ENCODE assay signal across 8 mouse cellular contexts in genomic region chr17:47386649-47387048, GRCm38 (mm10). TPM values are rescaled to one million over a fixed set of nuclear protein-coding genes. Genes with fewer than 3 reads are reported as not detected.
DNase-seq lines count a peak whose midpoint lies in the region; TF ChIP-seq lines count a peak whose summit lies in the region.

No protein-coding gene starts in this region.

- intact Hi-C loops in gastrocnemius, adult 2 months (cut with DNase I), result loop anchor here (5.0 kb wide), 1 partner anchor 96 kb away; no protein-coding TSS in a partner anchor

- peak; percentile 76 for TF ChIP-seq CTCF in gastrocnemius, adult 2 months (IDR thresholded peaks at IDR 0.05)

- no peak overlapping the region for H3K4me3 ChIP-seq in gastrocnemius, adult 2 months

- peak; percentile 44 for DNase-seq in gastrocnemius, adult 2 months
- DNase-seq in gastrocnemius, postnatal 4 days (ENCODE audit: low spot score in 2 of 2), result no peak
- DNase-seq in right cerebral cortex, adult 2 months (ENCODE audit: low spot score in 2 of 2), result peak; percentile 23 to 24
- no peak for DNase-seq in right cerebral cortex, postnatal 36 days (ENCODE audit: low spot score in 2 of 2)
- DNase-seq in embryo, embryonic 10.5 days (ENCODE audit: low spot score), result peak; percentile 63
- peak; percentile 52 to 57 for DNase-seq in lung, adult 18-20 months
- peak; percentile 24 to 36 for DNase-seq in spleen, postnatal 36 days (ENCODE audit: low spot score in 2 of 2)
- DNase-seq in gastrocnemius, adult 8-10 months (ENCODE audit: low spot score in 2 of 2), result no peak

- no peak overlapping the region for H3K27ac ChIP-seq in gastrocnemius, adult 2 months

RNA-seq across cellular contexts. Expression of gene Guca1b, which starts 1.5 kb away (rescaled TPM):
- under 1 TPM; 0.54 to 0.78 TPM for total RNA-seq in gastrocnemius, adult 2 months (2021)
- total RNA-seq in gastrocnemius, postnatal 4 days (2021), result under 1 TPM; 0.61 to 0.73 TPM
- total RNA-seq in gastrocnemius, adult 8-10 months (2022), result under 1 TPM in 3 of 4 experiments, not detected in 1; 0.16 to 0.36 (median 0.34) TPM

RNA-seq across cellular contexts. Expression of gene Guca1a, which starts 13.7 kb away (rescaled TPM):
- total RNA-seq in gastrocnemius, adult 2 months (2021), result not detected
- 1 to 10 TPM in 1 of 2 experiments, under 1 TPM in 1; 0.96 to 1.5 TPM for total RNA-seq in gastrocnemius, postnatal 4 days (2021)
- under 1 TPM in 1 of 4 experiments, not detected in 3; 0.35 TPM for total RNA-seq in gastrocnemius, adult 8-10 months (2022)

RNA-seq across cellular contexts. Expression of gene Mrps10, which starts 18.0 kb away (rescaled TPM):
- total RNA-seq in gastrocnemius, adult 2 months (2021), result 10 to 100 TPM; 31.5 to 33.2 TPM
- 10 to 100 TPM; 36.0 to 40.5 TPM for total RNA-seq in gastrocnemius, postnatal 4 days (2021)
- 10 to 100 TPM; 30.5 to 33.5 (median 32.1) TPM for total RNA-seq in gastrocnemius, adult 8-10 months (2022)

RNA-seq across cellular contexts. Expression of gene AI661453, which starts 49.8 kb away (rescaled TPM):
- under 1 TPM; 0.23 to 0.45 TPM for total RNA-seq in gastrocnemius, adult 2 months (2021)
- total RNA-seq in gastrocnemius, postnatal 4 days (2021), result 1 to 10 TPM in 1 of 2 experiments, under 1 TPM in 1; 0.76 to 1.0 TPM
- under 1 TPM in 3 of 4 experiments, not detected in 1; 0.16 to 0.64 (median 0.19) TPM for total RNA-seq in gastrocnemius, adult 8-10 months (2022)

RNA-seq across cellular contexts. Expression of gene 1700001C19Rik, which starts 50.5 kb away (rescaled TPM):
- not detected for total RNA-seq in gastrocnemius, adult 2 months (2021)
- total RNA-seq in gastrocnemius, postnatal 4 days (2021), result not detected
- total RNA-seq in gastrocnemius, adult 8-10 months (2022), result not detected

Comparison
In these comparisons a context has a peak if more than half of its experiments do, and no peak if none do; other contexts are left out.
1. DNase-seq: peak in gastrocnemius, adult 2 months (single experiment), right cerebral cortex, adult 2 months (2 of 2), embryo, embryonic 10.5 days (single experiment), lung, adult 18-20 months (2 of 2) and spleen, postnatal 36 days (2 of 2); none in gastrocnemius, postnatal 4 days (0 of 2), right cerebral cortex, postnatal 36 days (0 of 2) and gastrocnemius, adult 8-10 months (0 of 2).